Mouse (Mus musculus): Measurements from ENCODE around the gene Cnih1.

DNA sequence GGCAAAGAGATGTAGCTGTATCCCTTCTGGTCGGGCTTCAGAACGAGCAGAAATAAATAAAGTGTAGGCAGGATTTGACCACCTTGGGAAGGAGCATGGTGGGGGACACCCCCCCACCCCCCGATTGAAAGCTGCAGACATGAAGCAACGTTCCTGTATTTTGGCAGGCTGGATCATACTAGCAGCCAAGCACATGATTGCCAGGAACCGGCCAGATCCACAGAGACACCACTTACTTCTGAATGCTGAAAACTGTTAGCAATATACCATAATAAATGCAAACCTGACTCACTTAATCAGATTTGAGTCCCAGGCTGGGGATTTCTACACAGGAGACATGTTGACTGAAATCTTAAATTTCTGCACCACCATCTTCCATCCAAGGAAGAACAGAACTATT lies 53.9 kb downstream of the Cnih1 start:
- TF ChIP-seq CTCF (IDR thresholded peaks at IDR 0.05; ENCODE audit: low read depth) (no peak), EP300 (IDR thresholded peaks at IDR 0.05; ENCODE audit: low read depth) (no peak)

All from liver, postnatal 0 days (tissue).